Mouse (Mus musculus): ENCODE results near the gene Prrx2.

The Prrx2 gene

GRCm38 (mm10) chr2:30870863-30871262 lies 36.1 kb downstream of the Prrx2 start:
- no peak for DNase-seq (ENCODE audit: low spot score)

DNA sequence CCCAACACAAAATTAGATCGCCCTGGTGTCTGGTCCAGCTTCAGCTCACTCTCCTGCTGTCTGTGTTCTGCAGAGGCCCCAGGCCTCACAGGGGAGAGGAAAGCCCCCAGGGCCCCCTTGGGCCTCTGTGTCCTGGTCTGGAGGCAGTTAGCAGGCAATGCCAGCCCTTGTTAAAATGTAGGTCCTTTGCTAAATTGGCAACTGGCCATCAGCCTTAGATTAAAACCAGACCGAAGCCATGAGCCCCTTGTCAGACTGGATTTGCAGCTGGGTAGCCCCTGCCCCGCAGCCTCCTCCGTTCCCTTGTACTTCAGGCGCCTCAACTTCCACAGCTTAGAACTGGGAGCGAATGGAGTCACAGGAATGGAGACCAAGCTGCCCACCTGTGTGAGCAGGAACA lies 37.9 kb downstream of the Prrx2 start:
- DNase-seq (ENCODE audit: low spot score) = no peak

GRCm38 (mm10) chr2:30874445-30874844 lies 39.7 kb downstream of the Prrx2 start:
- no peak for DNase-seq (ENCODE audit: low spot score)

GRCm38 (mm10) chr2:30875096-30875495 lies 40.3 kb downstream of the Prrx2 start:
- DNase-seq (ENCODE audit: low spot score) = no peak

DNA sequence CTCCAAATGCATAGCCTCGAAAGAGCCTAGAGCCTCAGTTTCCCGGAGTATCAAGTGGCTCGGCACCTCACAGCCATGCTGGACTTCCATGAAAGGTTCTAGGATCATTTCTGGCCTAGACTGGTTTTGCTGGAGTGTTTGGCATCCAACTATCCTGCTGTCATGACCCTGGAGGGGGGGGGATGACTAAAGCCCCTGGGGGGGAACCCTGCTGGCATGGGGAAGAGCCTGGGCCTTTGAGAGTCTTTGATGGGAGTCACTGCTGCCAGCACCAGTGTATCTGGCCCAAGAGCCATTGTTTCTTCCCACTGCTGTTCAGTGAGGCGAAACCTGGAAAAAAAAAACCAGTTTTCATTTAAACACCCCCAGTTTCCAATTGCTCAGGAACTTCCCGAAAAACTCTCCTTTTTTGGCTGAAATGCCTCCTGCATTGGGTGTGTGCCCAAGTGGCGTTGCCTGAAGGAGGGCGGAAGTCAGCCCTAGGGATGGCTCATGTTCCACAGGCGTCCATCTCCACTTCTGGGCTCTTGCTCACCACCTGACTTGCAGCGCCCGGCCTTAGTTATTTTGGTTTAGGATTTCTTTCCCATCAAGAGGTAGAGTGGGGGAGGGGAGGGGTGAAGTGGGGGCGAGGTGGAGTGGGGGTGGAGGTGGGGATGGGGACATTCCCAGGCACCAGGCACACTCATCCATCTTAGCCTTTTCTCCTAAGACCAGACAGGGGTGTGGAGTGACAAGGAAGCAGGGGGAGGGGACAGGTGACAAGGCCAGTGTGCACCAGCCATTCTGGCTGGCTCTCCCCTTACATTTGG lies 41.1 kb downstream of the Prrx2 start:
- no peak for DNase-seq (ENCODE audit: low spot score)

- no peak for DNase-seq (ENCODE audit: low spot score)
These were observed 44.7 kb downstream of the Prrx2 start for GRCm38 (mm10) chr2:30879481-30879880.

DNA sequence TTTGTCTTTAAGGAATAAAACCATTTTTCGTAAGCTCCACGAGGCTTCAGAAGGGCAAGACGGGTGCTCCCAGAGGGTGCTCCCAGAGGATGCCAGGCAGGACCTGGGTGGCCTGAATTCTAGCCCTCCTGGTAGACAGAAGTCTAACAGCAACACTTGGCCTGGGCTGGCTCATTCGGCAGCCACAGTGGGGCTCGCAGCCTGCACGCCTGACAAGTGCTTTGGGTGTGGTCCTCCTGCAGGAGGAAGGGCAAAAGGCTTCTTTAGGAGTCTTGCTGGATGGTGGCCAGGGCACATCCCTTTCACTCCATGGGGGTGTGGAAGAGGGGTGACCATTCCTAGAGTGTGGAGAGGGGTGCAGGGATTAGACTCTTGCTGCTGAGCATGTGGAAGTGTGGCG lies 46.4 kb downstream of the Prrx2 start:
- no peak for DNase-seq (ENCODE audit: low spot score)

DNA sequence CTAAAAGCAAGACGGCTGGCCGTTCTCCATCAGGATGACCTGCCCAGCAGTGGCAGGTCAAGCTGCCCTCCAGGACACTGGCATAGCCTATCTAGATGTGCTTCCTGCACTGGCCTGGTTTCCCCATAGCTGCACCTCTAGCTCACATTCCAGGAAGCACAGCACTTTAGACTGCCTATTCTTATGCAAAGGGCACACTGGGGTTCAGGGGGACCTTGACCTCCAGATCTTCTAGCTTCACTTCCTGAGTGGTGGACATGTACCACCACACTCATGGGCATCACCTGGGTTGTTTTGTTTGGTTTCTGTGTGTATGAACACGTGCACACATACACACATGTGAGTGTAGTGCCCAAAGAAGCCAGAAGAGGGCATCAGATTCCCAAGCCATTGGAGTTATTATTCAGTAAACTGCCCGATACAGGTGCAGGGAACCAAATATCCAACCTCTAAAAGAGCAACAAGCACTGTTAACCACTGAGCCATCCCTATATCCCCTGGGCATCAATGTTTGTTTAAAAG lies 50.1 kb downstream of the Prrx2 start:
- DNase-seq (ENCODE audit: low spot score) = no peak

GRCm38 (mm10) chr2:30885453-30886163 lies 50.8 kb downstream of the Prrx2 start:
- DNase-seq (ENCODE audit: low spot score) = no peak

DNA sequence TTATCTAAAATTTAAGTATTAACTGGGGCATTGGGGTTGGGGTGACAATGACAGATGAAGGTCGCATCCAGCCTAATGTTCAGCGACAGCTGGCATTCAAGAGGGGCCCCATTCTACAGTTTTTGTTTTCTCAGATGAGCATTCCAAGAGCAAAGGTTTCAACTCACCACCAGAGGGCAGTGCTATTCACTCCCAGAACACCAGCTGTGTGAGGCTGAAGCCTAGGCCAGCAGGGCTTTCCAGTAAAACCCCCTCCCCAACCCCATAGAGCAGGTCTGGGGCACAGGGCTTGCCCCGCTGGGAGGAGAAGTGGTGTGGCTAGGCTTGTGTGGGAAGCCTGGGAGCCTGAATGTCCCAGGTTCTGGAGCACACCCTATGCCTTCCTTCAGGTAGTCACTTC lies 56.2 kb downstream of the Prrx2 start:
- no peak for DNase-seq (ENCODE audit: low spot score)

- DNase-seq (ENCODE audit: low spot score) = no peak
These were observed 58.6 kb downstream of the Prrx2 start for GRCm38 (mm10) chr2:30893399-30893798.

- DNase-seq (ENCODE audit: low spot score) = no peak
These were observed 59.2 kb downstream of the Prrx2 start for GRCm38 (mm10) chr2:30893946-30894345.

DNA sequence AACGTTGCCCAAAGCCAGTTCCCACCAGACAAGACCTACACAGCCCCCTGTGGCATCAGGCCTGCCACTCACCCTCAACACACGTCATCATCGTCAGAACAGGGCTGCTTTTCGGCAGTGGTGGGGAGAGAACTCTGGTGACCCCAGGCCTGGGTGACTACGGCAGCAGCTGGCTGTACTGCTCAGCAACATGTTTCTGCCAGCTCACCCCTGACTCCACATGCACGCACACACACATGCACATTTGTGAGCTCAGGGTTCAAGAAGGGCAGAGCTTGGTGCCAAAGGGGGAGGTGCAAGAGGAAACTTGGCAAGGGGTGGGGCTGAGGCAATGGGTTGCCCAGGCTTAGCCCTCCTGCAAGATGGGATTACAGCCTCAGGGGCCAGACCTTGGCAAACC lies 62.5 kb downstream of the Prrx2 start:
- no peak for DNase-seq (ENCODE audit: low spot score)

DNA sequence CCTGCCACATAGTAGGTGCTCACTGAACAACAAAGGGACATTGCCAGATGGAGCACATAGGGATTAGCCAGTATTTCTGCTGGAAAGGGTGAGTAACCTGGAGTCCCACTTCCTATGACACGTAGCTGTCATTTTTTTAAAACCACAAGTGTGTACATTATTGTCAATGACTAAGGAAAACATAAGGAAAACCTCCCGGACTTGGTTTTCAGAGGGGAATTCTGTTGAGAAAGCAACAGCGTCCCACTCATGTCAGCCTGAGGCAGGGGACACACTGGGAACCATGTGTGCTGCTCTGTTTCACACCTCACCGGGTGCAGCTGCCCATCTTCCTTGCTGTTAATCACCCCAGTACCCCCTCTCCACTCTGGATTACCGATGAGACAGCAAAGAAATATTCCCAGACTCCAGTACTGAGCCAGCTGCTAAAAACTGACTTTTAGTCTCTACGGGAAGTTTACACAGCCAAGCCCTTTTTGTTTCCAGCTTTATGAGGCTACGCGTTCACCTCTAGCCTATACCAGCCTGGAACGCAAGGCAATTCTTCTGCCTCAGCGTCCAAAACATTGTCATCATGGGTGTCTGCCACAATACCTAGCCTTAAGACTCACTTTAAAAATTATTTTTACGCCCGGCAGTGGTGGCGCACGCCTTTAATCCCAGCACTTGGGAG lies 64.8 kb downstream of the Prrx2 start:
- no peak for DNase-seq (ENCODE audit: low spot score)

DNA sequence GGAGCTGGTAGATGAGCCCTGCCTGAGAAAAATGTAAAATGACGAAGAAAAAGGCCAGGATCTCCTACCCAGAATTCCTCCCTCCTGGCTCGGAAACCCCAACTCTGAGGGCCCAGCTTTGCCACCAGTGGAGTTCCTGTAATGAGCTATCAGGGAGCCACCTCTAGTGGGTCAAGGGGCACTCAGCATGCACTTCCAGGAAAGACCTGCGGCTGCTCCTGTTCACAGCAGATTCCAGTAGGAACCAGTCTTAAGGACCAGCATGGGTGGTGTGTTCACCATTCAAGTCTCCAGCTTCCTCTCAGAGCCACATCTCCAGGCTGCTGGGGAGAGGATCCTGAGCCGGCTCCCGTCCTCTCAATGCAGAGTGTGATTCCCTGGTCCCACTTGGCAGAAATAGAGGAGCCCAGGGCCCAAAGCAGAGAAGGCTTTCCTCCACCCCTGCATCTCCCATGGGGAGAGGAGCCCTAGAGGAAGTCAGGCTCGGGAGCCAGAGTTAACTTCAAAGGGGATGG lies 66.9 kb downstream of the Prrx2 start:
- DNase-seq (ENCODE audit: low spot score) = no peak

- no peak for DNase-seq (ENCODE audit: low spot score)
These were observed 67.5 kb downstream of the Prrx2 start for GRCm38 (mm10) chr2:30902256-30902655.

DNA sequence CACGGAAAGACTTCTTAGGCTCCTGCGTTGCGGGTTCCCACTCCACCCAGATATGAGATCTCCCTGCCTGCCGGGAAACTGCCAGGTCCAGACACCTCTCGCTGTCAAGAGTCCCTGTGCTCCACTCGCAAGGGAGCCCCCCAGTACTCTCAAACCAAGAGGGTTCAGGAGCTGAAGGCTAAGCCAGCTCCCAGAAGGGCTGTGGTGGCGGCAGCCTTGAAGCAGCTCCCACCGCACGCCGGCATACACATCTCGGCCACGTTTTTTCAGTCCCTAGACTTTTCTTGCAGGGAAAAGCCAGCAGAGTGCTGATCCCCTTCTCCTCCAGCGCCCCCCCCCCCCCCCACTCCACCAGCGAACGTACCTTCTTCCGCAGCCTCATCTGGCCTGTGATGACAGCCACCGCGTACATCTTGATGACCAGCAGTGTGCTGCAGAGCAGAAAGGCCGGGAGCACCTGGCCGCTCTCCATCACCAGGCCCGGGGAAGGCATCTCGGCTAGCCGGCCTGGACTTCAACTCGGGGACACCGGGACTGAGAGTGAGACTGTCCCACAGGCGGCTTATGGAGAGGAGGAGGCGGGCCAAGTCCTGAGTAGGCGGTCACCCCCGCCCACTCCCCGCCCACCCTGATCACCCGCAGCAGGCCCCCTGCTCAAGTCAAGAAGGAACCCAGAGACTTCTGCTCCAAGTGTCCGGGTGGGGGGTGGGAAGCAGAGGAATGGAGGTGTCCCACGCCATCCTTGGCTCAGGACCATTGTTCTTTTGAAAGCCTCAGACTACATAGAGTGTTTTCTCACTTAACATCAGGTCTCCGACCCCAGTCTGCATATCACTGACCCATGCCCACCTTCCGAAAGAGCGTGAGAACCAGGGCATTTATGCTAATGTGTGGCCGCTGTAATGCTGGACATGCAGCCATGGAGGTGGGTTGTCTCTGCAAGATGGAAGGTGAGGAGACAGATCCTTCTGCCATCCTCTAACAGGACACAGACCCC lies 68.3 kb downstream of the Prrx2 start:
- no peak for DNase-seq (ENCODE audit: low spot score)

GRCm38 (mm10) chr2:30904231-30904630 lies 69.5 kb downstream of the Prrx2 start:
- DNase-seq (ENCODE audit: low spot score) = no peak

DNA sequence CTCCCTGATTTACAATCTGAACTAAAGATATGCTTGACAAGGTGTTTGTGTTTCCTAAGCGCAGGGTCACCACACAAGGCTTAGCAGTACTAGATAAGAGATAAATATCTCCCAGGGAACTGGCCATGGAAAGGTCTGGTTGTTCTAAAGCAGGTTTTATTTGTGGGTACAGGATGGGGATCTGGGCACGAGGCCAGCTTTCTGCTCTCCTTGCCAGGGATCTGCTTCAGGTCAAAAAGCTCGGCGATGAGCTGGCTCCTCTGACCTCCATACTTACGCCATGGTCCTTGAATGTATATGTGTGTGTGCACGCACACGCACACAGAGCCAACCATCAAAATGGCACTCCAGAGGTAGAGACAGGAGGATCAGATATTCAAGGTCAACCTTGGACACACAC lies 70.2 kb downstream of the Prrx2 start:
- no peak for DNase-seq (ENCODE audit: low spot score)

DNA sequence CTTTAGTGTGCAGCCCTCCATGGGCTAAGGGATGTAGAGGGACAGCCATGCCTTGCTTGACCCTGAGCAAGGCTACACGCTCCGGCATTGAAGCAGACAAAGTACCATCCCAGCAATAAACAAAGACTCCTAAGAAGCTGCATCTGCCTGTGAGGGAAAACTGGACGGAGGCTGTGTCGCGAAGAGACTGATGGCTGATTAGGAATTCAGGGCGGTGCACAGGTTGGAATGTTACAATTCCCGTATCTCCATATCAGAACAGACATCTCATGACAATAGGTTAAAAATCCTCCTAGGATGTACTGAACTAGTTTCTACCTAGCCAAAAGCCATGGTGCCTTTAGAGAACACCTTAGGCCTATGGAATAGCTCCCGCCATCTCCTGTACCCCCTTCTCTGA lies 71.1 kb downstream of the Prrx2 start:
- DNase-seq (ENCODE audit: low spot score) = no peak

DNA sequence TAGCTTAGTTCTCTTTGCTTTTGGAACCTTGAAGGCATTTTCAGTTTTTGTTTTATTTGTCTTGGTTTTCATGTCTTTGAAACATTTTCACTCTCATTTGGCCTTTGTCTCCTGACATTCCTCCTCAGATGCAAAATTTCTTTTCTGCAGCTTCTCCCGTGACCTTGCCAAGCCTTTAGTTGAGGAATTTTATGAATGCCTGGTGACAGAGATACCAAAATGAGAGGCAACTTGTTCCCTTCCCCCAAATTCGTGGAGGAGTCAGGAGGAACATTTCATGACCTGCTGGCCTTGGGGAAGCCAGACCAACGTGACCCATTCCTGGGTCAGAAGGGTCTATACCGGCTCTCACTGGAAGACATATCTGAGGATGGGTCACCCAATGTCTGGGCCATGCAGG lies 71.9 kb downstream of the Prrx2 start:
- no peak for DNase-seq (ENCODE audit: low spot score)

Measured in urinary bladder, postnatal 25 days (tissue).